Mouse (Mus musculus) hindbrain, embryonic 11.5 days (tissue): ENCODE measurements around the gene Gas7. TPM values are rescaled to one million over a fixed set of nuclear protein-coding genes. Genes with fewer than 3 reads are reported as not detected.

Experiments
- polyA plus RNA-seq: library from polyadenylated mRNA; unstranded; fragments of >200 nt; fragmentation: Nextera tagmentation; extraction: Ambion mirVana; gene quantifications from 2 replicates; pipeline ENCODE4 v1.2.1, GENCODE M21; 2014

Gene Gas7
- polyA plus RNA-seq, 1 experiment from 2014 or later: 4.2 TPM

Other genes starting within 250 kb of the Gas7 start
- gene Myh4, start 217.4 kb upstream of the Gas7 start, polyA plus RNA-seq: 0.06 TPM in 1 of 2 replicates, not detected in the other
- 0.39 and 0.57 TPM in 2 replicates for gene Myh8, start 178.3 kb upstream of the Gas7 start, polyA plus RNA-seq
- not detected in 2 replicates for gene Myh13, start 133.8 kb upstream of the Gas7 start, polyA plus RNA-seq
- gene Rcvrn, start 239.9 kb downstream of the Gas7 start, polyA plus RNA-seq: not detected in 2 replicates